Mouse (Mus musculus): ENCODE results near the gene Lhx5.

- TF ChIP-seq CTCF (IDR thresholded peaks at IDR 0.05; ENCODE audit: low read depth) (no peak), EP300 (optimal IDR thresholded peaks at IDR 0.05) (no peak)
Measured at GRCm38 (mm10) chr5:120388765-120389164, 42.7 kb upstream of the Lhx5 start.
